Mouse (Mus musculus): Measurements from ENCODE around the gene Gm21983. TPM values are rescaled to one million over a fixed set of nuclear protein-coding genes. Genes with fewer than 3 reads are reported as not detected.

Gm21983 gene
- not detected in 2 replicates for polyA plus RNA-seq (2012; rRNA removed)

DNA sequence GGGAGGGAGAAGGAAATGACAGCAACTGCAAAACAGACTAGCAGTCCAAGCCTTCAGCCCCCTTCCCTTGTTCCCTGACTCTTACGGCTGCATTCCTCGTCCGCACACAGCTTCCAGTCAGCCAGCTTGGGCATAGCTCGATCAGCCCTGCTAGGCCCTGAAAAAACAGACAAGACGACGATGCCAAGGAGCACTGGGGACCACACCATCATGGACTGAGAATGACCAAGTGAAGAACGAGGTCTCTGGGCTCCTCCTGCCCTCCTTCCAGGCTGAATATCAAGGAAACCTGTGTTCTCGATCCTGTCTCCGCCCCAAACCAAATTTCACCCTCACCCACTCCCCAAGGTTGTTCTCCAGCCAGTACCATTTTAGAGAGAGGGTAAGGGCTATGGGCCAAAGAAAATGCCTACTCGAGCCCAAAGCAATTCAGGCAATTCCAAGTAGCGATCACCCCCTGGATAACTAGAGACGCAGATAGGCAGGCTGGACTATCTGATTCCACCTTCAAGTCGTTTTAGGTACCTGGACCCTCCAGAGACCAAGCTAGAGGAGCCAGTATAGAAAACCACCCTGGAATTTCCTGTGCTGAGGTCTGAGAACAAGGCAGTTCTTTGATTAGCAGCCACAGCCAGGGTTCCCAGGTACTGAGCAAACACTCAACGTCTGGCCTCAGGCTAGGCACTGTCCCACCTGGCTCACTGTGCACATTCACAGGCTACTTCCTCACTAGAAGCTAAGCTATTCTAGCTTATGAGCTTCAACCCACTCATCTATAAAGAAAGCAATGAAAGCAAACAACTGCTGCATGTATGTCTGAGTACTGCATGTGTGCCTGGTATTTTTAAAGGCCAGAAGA, at the start of gene Gm21983, which contains the start of gene Mia:
Gm21983 (minus strand) TSS at position 250 of the 859 bp plus-strand sequence.
Mia (minus strand) TSS at position 321 of the 859 bp plus-strand sequence.
- no peak within 1 kb of the TSS for H3K4me3 ChIP-seq (ENCODE audit: insufficient read depth, low read length)
- no peak within 1 kb of the TSS for H3K27ac ChIP-seq (ENCODE audit: insufficient read depth, low read length)
- TF ChIP-seq POLR2A (IDR thresholded peaks at IDR 0.05; ENCODE audit: extremely low read depth, insufficient read depth, low read length), result no peak
- TF ChIP-seq CTCF (IDR thresholded peaks at IDR 0.05; ENCODE audit: extremely low read depth, insufficient read depth, low read length), result no peak
- peaks cover 3% of the 10 kb centered on the region for H3K4me1 ChIP-seq (ENCODE audit: control insufficient read depth, insufficient read depth, low read length)

DNA sequence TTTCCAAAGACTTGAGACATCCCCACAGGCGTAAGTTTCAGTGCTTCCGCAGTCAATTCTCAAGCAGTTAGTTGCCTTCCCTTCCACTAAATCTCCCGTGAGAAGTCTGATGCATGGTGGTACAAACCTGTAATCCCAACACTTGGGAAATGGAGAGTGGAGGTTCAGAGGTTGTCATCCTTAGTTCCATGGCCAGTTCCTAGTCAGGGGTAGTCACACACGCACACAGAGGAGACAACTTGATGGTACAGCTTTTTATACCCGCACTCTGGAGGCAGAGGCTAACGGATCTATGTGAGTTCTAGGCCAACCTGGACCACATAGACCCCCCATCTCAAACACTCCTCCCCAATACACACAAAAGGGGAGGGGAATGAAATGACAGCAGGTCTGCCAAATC, 48.0 kb upstream of the Gm21983 start:
- Histone ChIP-seq H3K27ac (ENCODE audit: insufficient read depth, low read length) (peak overlapping the region; percentile 55), H3K4me1 (ENCODE audit: control insufficient read depth, insufficient read depth, low read length) (peaks cover 11% of the 10 kb centered on the region), H3K4me3 (ENCODE audit: insufficient read depth, low read length) (peak overlapping the region; percentile 41)
- no peak for TF ChIP-seq POLR2A (IDR thresholded peaks at IDR 0.05; ENCODE audit: extremely low read depth, insufficient read depth, low read length)
- TF ChIP-seq CTCF (IDR thresholded peaks at IDR 0.05; ENCODE audit: extremely low read depth, insufficient read depth, low read length), result no peak

DNA sequence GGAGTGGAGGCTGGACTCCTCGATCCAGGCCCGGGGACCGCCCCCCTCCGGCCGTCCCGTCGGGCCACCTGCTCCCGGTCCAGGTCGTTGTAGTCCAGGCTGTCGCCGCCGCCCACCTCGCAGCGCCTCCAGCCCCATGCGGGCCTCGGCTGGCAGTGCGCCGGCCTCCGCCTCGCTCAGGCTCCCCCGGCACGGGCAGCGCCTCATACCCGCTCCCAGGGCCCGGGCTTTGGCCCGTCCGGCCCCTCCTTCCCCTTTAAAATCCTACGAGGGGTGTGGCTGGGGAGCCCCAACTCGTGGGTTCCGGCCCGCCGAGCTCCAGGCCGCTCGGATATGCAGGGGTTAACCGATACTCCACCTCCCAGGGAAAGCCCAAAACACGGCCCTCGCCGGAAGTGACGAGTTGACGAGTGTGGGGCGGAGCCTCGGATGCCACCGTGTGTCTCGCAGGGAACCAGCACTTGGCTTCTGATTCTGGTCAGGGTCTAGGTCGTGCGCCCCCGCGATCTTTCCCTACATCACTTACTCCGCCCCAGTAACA, 47.5 kb upstream of the Gm21983 start, which contains the start of gene Itpkc:
Itpkc (minus strand) TSS at position 381 of the 541 bp plus-strand sequence.
- H3K4me1 ChIP-seq (ENCODE audit: control insufficient read depth, insufficient read depth, low read length), result peaks cover 9% of the 10 kb centered on the region
- TF ChIP-seq CTCF (IDR thresholded peaks at IDR 0.05; ENCODE audit: extremely low read depth, insufficient read depth, low read length), result no peak
- peak; percentile 93 for TF ChIP-seq POLR2A (IDR thresholded peaks at IDR 0.05; ENCODE audit: extremely low read depth, insufficient read depth, low read length)
- H3K27ac ChIP-seq (ENCODE audit: insufficient read depth, low read length), result peak within 1 kb of the TSS; percentile 63
- H3K4me3 ChIP-seq (ENCODE audit: insufficient read depth, low read length), result peak within 1 kb of the TSS; percentile 41

DNA sequence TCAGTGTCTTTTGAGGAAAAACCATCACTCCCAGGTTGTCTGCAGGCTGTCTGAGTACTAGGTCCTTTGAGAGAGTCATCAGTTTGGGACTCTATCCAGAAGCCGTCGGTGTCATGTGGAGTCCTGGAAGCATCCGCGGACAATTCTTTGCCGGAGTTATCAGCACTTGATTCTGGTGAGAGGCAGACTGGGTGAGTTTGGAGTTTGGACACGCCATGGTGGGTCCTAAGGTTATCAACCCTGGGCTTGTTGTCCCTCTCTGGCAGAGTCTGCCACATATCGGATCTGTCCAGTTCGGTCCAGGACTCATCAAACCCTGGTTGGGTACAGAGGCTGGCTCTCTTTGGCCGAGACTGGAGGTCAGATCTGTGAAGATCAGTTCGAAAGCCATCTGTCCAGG, 46.8 kb upstream of the Gm21983 start:
- Histone ChIP-seq H3K4me1 (ENCODE audit: control insufficient read depth, insufficient read depth, low read length) (peaks cover 9% of the 10 kb centered on the region), H3K4me3 (ENCODE audit: insufficient read depth, low read length) (peak overlapping the region; percentile 41), H3K27ac (ENCODE audit: insufficient read depth, low read length) (peak overlapping the region; percentile 63; the same call in 1 of the 2 replicates)
- TF ChIP-seq CTCF (IDR thresholded peaks at IDR 0.05; ENCODE audit: extremely low read depth, insufficient read depth, low read length) (no peak), POLR2A (IDR thresholded peaks at IDR 0.05; ENCODE audit: extremely low read depth, insufficient read depth, low read length) (no peak)

DNA sequence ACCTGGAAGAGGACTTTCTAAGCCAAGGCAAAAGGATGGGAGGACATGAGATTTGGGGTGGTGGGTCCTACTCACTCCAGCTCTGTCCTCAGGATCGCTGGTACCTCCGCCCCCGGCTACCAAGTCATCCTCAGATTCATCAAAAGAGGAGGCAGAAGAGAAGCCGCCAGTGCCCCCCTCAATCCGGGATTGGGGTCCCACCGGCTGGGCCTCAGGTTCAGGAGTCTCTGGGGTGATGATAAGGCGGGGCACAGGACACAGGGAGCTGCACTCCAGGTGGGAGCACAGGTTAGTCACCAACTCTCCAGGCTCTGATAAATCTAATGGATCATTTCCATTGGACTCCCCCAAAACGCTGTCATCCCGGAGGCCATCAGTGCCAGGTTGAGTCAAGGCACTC, 46.4 kb upstream of the Gm21983 start:
- TF ChIP-seq CTCF (IDR thresholded peaks at IDR 0.05; ENCODE audit: extremely low read depth, insufficient read depth, low read length) (no peak), POLR2A (IDR thresholded peaks at IDR 0.05; ENCODE audit: extremely low read depth, insufficient read depth, low read length) (no peak)
- Histone ChIP-seq H3K4me3 (ENCODE audit: insufficient read depth, low read length) (peak overlapping the region; percentile 41), H3K27ac (ENCODE audit: insufficient read depth, low read length) (no peak overlapping the region), H3K4me1 (ENCODE audit: control insufficient read depth, insufficient read depth, low read length) (peaks cover 9% of the 10 kb centered on the region)

DNA sequence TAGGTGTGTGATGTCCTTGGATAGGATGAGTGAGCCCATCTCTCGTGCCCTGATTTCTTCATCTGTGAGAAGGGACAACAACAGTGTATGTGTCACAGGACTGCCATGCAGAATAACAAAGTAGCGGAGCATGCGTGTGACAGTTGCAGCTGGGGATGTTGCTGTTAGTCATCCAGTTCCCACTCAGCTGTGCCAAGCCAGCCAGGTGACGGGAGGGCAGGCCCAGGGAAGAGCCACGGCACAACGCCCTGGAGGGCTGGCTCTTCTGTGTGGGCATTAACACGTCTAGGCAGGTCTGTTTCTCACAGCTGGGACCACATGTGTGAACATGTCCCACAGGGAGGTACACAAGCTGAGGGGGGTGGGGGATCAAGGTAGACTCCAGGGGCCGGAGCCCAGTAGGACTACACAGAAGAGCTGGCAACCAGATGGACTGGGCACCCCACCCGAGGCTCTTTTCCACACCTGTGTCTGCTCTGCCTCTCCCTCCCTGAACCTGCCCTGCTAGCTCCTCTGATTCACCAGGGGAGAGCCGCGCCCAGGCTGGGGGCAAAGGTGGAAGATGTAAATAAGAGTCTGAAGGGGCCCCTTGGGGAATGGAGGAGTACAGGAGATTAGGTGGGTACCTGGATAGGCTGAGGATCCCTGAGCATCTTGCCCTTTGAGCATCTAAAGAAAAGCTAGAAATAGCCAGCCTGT, 44.1 kb upstream of the Gm21983 start:
- Histone ChIP-seq H3K4me1 (ENCODE audit: control insufficient read depth, insufficient read depth, low read length) (peaks cover 9% of the 10 kb centered on the region), H3K4me3 (ENCODE audit: insufficient read depth, low read length) (peak overlapping the region; percentile 27), H3K27ac (ENCODE audit: insufficient read depth, low read length) (no peak overlapping the region)
- TF ChIP-seq CTCF (IDR thresholded peaks at IDR 0.05; ENCODE audit: extremely low read depth, insufficient read depth, low read length), result no peak
- no peak for TF ChIP-seq POLR2A (IDR thresholded peaks at IDR 0.05; ENCODE audit: extremely low read depth, insufficient read depth, low read length)

DNA sequence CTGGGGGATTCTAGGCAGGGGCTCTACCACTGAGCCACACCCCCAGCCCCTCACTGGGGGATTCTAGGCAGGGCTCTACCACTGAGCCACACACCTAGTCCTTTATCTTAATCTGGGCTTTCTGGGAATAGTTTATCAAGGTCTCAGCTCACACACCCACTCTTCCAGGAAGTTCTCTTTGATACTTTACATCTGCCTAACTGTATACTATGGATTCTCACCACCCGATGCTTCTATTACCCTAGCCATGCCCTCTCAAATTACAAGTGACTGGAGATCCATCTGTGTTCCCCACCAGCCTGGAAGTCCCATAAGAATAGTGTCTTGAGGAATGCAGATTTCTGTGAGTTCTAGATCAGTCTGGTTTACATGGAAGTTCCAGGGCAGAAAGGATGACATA, 41.7 kb upstream of the Gm21983 start:
- H3K4me3 ChIP-seq (ENCODE audit: insufficient read depth, low read length), result no peak overlapping the region
- TF ChIP-seq POLR2A (IDR thresholded peaks at IDR 0.05; ENCODE audit: extremely low read depth, insufficient read depth, low read length) (no peak), CTCF (IDR thresholded peaks at IDR 0.05; ENCODE audit: extremely low read depth, insufficient read depth, low read length) (no peak)
- H3K27ac ChIP-seq (ENCODE audit: insufficient read depth, low read length), result no peak overlapping the region
- H3K4me1 ChIP-seq (ENCODE audit: control insufficient read depth, insufficient read depth, low read length), result peaks cover 9% of the 10 kb centered on the region

DNA sequence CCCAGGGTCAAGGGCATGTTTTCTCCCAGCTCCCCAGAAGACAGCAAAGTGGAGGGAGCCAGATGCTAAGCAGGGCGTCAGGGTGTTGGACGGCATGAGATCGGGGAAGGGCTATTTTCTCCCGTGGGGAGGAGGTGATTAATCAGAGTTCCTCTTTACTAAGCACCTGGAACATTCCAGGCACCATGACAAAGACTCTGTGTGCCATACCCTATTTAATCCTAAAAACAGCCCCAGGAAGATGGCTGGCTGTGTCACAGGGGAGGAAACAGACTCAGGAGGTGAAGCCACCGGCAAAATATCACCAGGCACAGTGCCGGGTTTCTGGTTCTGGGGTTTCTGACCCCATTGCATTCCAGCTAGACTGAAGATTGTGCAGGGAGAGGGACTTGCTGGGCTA, 41.1 kb upstream of the Gm21983 start:
- H3K27ac ChIP-seq (ENCODE audit: insufficient read depth, low read length), result no peak overlapping the region

DNA sequence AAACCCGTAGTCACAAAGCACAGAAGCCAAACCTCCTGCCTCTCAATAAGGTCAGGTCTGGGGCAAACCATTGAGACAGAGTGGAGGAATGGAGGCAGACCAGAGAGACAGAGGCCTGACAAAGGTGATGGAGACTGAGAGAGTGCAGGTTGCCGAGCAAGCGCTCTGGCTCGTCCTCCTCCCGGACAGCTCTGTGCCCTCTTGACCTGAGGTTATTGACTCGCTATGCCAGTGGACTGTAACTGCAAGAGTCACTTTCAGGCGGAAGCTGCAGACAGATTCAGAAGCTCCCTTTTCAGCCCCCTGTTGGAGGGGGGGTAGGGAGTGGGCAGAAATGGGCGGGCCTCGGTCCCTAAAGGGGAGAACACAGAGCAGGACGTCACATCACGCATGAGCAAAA, 39.1 kb upstream of the Gm21983 start:
- Histone ChIP-seq H3K4me1 (ENCODE audit: control insufficient read depth, insufficient read depth, low read length) (peaks cover 6% of the 10 kb centered on the region), H3K4me3 (ENCODE audit: insufficient read depth, low read length) (no peak overlapping the region), H3K27ac (ENCODE audit: insufficient read depth, low read length) (no peak overlapping the region)
- no peak for TF ChIP-seq POLR2A (IDR thresholded peaks at IDR 0.05; ENCODE audit: extremely low read depth, insufficient read depth, low read length)
- no peak for TF ChIP-seq CTCF (IDR thresholded peaks at IDR 0.05; ENCODE audit: extremely low read depth, insufficient read depth, low read length)

More for the DNA sequence above, 41.1 kb upstream of the Gm21983 start:
- Histone ChIP-seq H3K4me1 (ENCODE audit: control insufficient read depth, insufficient read depth, low read length) (peaks cover 9% of the 10 kb centered on the region), H3K4me3 (ENCODE audit: insufficient read depth, low read length) (no peak overlapping the region)
- TF ChIP-seq POLR2A (IDR thresholded peaks at IDR 0.05; ENCODE audit: extremely low read depth, insufficient read depth, low read length), result no peak
- TF ChIP-seq CTCF (IDR thresholded peaks at IDR 0.05; ENCODE audit: extremely low read depth, insufficient read depth, low read length), result no peak
